Mouse (Mus musculus) embryonic facial prominence, embryonic 12.5 days (tissue): ENCODE data around the gene Cutal. TPM values are rescaled to one million over a fixed set of nuclear protein-coding genes. Genes with fewer than 3 reads are reported as not detected.

Source experiments
- ATAC-seq: fragments of 200-750 bp; cut with Nextera tagmentation; 2 replicates; pipeline ENCODE4 v1.8.0; 2017; ENCODE audit not compliant: insufficient number of reproducible peaks, insufficient read depth, low FRiP score, low TSS enrichment
- H3K27ac ChIP-seq: fragments of 300-500 bp; sonication (generic); 2 replicates; pipeline ENCODE4 v1.5.1; 2016; ENCODE audit warnings: mild to moderate bottlenecking
- H3K27me3 ChIP-seq: fragments of 300-500 bp; sonication (generic); 2 replicates; pipeline ENCODE4 v1.6.1; 2016; ENCODE audit warnings: mild to moderate bottlenecking, moderate library complexity
- H3K36me3 ChIP-seq: fragments of 300-500 bp; sonication (generic); 2 replicates; pipeline ENCODE4 v1.6.1; 2016; ENCODE audit warnings: mild to moderate bottlenecking
- H3K4me1 ChIP-seq: fragments of 300-500 bp; sonication (generic); 2 replicates; pipeline ENCODE4 v1.6.1; 2016
- H3K4me2 ChIP-seq: fragments of 300-500 bp; sonication (generic); replicated peaks from 2 replicates; pipeline ENCODE4 v1.6.1; 2016; ENCODE audit warnings: mild to moderate bottlenecking, moderate library complexity
- H3K4me3 ChIP-seq: fragments of 300-500 bp; sonication (generic); 2 replicates; pipeline ENCODE4 v1.5.1; 2016; ENCODE audit warnings: mild to moderate bottlenecking
- H3K9ac ChIP-seq: fragments of 300-500 bp; sonication (generic); 2 replicates; pipeline ENCODE4 v1.6.1; 2016; ENCODE audit warnings: mild to moderate bottlenecking, moderate library complexity
- H3K9me3 ChIP-seq: fragments of 300-500 bp; sonication (generic); 2 replicates; pipeline ENCODE4 v1.6.1; 2016; ENCODE audit warnings: mild to moderate bottlenecking, moderate library complexity
- WGBS: fragments of 180-500 bp; shearing (Covaris S2); methylation state at CpG from one replicate; pipeline ENCODE4 v1.1.7; 2016; 5-methylcytosine and 5-hydroxymethylcytosine counted together
- polyA plus RNA-seq: library from polyadenylated mRNA; unstranded; fragments of >200 nt; fragmentation: Nextera tagmentation; extraction: Ambion mirVana; gene quantifications from 2 replicates; pipeline ENCODE4 v1.2.1, GENCODE M21; 2016

The Cutal gene
- polyA plus RNA-seq, 1 experiment from 2014 or later: not detected

DNA sequence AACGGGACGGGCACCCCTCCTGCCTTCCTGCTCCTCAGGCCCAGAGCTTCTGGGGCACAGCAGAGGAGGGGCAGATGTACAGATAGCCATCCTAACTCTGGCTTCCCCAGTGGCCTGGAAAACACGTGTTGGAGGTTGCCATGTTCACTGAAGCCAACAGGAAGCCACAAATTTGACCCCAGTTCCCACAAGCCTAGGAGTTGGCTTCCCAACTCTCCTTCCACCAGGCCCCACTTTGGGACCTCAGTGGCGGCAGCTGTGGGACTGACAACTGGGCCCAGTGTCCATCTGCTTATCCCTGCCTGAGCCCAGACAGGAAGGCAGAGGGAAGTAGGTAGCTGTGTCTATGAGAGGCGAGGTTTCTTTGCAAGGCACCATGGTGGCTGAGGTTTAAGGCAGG lies 19.8 kb downstream of the Cutal start:
- Histone ChIP-seq H3K9ac (no peak overlapping the region), H3K27ac (no peak overlapping the region)

DNA sequence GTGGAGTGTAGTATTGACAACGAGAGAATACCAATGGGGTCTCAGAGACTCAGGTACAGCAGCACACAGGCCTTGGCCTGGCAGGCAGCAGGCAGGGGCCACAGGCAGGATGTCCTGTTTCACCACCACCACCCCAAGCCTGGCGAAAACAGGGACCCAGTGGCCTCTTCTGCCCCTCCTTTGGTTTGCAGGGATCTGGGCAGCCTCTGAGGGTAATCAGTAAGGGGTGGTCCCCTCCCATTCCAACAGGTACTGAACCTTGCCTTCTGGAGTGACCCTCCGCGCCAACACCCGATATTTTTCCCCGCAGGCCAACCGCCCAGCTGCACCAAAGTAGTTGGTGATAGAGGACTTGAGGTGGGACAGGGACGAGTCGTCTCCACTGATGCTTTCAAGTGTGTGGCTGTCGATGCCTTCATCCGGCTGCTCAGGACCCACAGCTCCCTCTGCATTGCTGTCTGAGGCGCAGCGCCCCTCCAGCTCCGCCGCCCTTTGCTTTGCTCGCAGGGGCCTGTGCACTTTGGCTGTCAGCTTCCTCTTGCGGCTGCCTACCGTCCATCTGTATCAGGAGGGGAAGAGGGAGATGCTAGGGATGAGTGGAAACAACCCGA lies 21.4 kb downstream of the Cutal start:
- ATAC-seq: no peak
- 78% methylated on average over 19 of the region's 19 CpGs for WGBS
- Histone ChIP-seq H3K4me2 (no peak overlapping the region), H3K4me3 (no peak overlapping the region), H3K27ac (no peak overlapping the region), H3K9ac (no peak overlapping the region), H3K36me3 (no peaks in the 10 kb centered on the region), H3K4me1 (no peaks in the 10 kb centered on the region), H3K27me3 (no peaks in the 10 kb centered on the region), H3K9me3 (no peaks in the 10 kb centered on the region)

More for the DNA sequence above, 19.8 kb downstream of the Cutal start:
- Histone ChIP-seq H3K4me2 (no peak overlapping the region), H3K9me3 (no peaks in the 10 kb centered on the region), H3K36me3 (no peaks in the 10 kb centered on the region), H3K4me3 (no peak overlapping the region), H3K27me3 (no peaks in the 10 kb centered on the region), H3K4me1 (no peaks in the 10 kb centered on the region)
- ATAC-seq: no peak
- WGBS: 71% methylated on average over 5 of the region's 5 CpGs

DNA sequence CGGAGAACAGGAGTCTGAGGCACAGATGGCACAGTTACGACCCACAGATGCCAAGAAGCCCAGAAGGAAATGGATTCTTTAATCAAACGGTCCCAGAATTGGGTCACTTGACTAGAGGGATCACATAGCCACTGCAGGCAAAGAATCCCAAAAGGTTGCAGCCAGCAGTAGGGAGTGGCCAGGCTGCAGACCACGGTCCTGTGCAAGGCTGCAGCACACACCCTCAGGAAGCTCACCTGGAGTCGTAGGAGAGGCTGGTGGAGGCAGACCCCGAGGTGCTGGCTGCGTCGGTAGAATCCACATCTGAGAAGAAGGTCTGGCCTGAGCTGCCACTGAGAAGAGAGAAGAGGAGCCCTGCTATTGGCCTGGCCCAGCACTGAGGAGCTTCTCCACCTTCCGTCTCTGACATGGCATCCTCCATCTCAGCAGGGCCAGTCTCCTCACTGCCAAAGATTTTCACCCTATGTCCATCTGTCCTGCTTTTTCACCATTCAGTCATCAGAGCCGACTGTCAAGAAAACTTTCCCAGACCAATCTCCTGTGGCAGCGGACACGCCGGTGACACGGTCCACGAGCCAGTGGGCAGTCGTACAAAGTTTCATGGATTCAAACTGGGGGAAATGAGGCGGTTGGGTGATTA lies 22.7 kb downstream of the Cutal start:
- ATAC-seq: no peak
- no peak overlapping the region for H3K9ac ChIP-seq
- no peaks in the 10 kb centered on the region for H3K9me3 ChIP-seq
- H3K4me2 ChIP-seq: no peak overlapping the region
- no peaks in the 10 kb centered on the region for H3K4me1 ChIP-seq
- no peaks in the 10 kb centered on the region for H3K27me3 ChIP-seq
- no peak overlapping the region for H3K27ac ChIP-seq
- no peak overlapping the region for H3K4me3 ChIP-seq
- 83% methylated on average over 17 of the region's 17 CpGs for whole genome bisulfite sequencing
- H3K36me3 ChIP-seq: no peaks in the 10 kb centered on the region

DNA sequence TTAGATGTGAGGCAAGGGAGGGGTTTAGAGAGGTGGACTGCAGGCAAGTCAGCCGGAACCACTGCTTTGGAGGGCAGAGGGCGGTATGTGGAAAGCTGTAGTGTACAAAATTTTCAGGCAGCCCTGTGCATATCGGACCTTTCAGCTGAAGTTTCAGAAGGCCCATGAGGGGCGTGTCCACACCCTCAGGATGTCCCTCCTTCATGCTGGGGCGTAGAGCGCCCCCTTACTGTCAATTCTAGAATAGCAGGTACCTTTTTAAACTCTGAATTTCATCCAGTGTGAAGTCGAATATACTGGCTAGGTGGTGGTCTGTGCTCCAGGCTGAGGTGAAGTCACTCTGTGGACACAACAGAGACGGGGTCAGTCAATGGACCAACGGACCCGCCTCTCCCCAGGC lies 23.6 kb downstream of the Cutal start:
- no peak overlapping the region for H3K9ac ChIP-seq
- 20% methylated on average over 10 of the region's 10 CpGs for WGBS
- ATAC-seq: no peak

DNA sequence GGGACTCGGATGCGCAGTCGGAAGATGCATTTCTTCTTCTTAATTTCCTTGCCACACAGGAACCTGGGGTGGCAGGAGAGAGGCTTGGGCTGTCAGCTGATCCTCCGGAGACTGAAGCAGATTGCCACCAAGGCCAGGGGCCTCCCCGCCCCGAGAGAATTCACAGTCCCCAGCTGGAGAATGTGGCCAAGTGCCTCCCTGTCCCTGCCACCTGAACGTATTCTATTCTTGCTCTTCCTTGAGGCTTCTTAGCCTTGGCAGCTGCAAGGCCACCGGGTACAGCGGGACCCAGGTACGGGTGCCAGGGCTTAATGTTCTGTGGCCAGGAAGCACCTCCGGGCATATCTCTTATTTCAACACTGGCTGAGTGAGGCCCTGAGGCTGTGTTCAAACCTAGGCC lies 25.5 kb downstream of the Cutal start:
- Histone ChIP-seq H3K36me3 (no peaks in the 10 kb centered on the region), H3K4me3 (no peak overlapping the region), H3K9ac (no peak overlapping the region), H3K4me1 (0 out of 2 replicates have a peak, but pooled peaks cover 4% of the 10 kb centered on the region), H3K27me3 (no peaks in the 10 kb centered on the region), H3K27ac (no peak overlapping the region), H3K4me2 (no peak overlapping the region), H3K9me3 (no peaks in the 10 kb centered on the region)
- ATAC-seq: no peak
- WGBS: 80% methylated on average over 11 of the region's 11 CpGs

More for the DNA sequence above, 23.6 kb downstream of the Cutal start:
- no peaks in the 10 kb centered on the region for H3K9me3 ChIP-seq
- H3K27ac ChIP-seq: no peak overlapping the region
- no peaks in the 10 kb centered on the region for H3K27me3 ChIP-seq
- no peaks in the 10 kb centered on the region for H3K4me1 ChIP-seq
- H3K36me3 ChIP-seq: no peaks in the 10 kb centered on the region
- no peak overlapping the region for H3K4me2 ChIP-seq
- H3K4me3 ChIP-seq: no peak overlapping the region

DNA sequence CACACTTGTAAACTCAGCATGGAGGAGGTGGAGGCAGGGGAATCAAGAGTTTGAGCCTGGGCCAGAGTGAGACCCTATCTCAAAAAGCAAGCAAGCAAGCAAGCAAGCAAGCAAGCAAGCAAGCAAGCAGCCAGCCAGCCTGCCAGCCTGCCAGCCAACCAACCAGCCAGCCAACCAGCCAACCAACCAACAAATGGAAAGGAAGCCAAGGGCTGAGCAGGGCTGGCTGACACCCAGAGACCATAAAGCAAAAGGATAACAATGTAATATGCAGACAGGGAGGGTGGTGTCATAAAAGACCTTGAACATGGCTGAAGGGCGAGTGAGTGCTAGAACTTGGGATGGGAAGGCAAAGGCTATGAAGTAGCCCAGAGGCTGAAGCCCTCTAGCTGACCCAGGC lies 26.2 kb downstream of the Cutal start:
- H3K4me2 ChIP-seq: no peak overlapping the region
- H3K27ac ChIP-seq: no peak overlapping the region
- no peak overlapping the region for H3K9ac ChIP-seq
- no peak for ATAC-seq
- no peaks in the 10 kb centered on the region for H3K36me3 ChIP-seq
- H3K9me3 ChIP-seq: no peaks in the 10 kb centered on the region
- H3K27me3 ChIP-seq: no peaks in the 10 kb centered on the region
- WGBS: 79% methylated on average over 1 of the region's 1 CpGs
- H3K4me1 ChIP-seq: 0 out of 2 replicates have a peak, but pooled peaks cover 4% of the 10 kb centered on the region
- no peak overlapping the region for H3K4me3 ChIP-seq

DNA sequence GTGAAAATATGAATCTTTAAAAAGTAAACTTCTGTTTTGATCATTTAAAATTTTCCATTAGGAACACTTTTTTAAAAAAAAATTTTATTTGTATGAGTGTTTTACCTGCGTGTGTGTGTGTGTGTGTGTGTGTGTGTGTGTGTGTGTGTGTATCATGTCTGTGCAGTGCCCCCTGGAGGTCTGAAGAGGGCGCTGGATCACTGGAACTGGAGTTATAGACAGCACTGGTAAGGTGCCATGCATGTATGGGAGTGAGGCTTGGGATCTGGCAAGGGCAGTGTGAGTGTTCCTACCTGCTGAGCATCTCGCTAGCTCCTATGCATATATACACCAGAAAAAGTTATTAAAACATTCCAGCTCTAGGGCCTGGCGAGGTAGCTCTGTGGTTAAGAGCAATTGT lies 27.5 kb downstream of the Cutal start:
- H3K27me3 ChIP-seq: no peaks in the 10 kb centered on the region
- H3K4me1 ChIP-seq: 0 out of 2 replicates have a peak, but pooled peaks cover 4% of the 10 kb centered on the region
- no peak overlapping the region for H3K27ac ChIP-seq
- ATAC-seq: no peak
- H3K4me3 ChIP-seq: no peak overlapping the region
- H3K4me2 ChIP-seq: no peak overlapping the region
- H3K36me3 ChIP-seq: no peaks in the 10 kb centered on the region
- no peak overlapping the region for H3K9ac ChIP-seq
- WGBS: 79% methylated on average over 4 of the region's 4 CpGs
- no peaks in the 10 kb centered on the region for H3K9me3 ChIP-seq

DNA sequence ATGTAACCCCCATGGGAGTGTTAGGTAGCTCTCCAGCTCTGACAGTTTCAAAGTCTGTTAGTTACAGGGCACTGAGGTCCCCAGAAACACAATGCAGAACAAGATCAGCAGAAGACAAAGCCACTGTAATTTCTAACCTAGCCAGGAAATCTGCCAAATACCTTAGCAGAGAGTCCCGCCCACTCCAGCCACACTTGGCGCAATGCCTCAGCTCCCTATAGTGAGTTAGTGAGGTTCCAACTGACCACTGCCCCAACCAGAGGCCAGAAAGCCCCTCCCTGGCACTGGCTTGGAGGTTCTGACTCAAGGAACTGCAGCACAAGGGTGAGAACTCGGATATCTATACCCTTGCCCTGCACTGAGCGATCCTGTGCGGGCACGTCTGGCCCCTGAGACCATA lies 28.5 kb downstream of the Cutal start:
- no peak for ATAC-seq

DNA sequence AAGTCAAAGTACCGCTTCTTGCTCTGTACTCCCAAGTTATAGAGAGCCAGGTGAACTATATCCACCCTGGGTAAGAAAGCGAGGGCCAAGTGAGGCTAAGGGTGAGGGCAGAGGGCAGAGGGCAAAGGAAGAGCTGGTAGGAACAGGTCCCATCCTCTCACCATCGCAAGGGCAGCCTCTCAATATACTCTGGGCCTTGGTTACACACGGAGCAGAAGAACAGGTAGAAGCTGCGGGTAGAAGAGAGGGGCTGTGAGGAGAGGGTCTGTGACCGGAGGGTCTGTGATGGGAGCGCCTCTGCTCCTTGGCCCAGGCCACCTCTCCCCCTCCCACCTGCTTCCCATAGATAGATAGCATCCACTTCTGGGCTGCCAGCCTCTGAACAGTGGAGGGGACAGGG lies 29.0 kb downstream of the Cutal start:
- no peak overlapping the region for H3K4me2 ChIP-seq
- H3K36me3 ChIP-seq: no peaks in the 10 kb centered on the region
- ATAC-seq: no peak
- 0 out of 2 replicates have a peak, but pooled peaks cover 4% of the 10 kb centered on the region for H3K4me1 ChIP-seq
- H3K4me3 ChIP-seq: no peak overlapping the region
- WGBS: 86% methylated on average over 7 of the region's 7 CpGs
- no peak overlapping the region for H3K27ac ChIP-seq
- H3K27me3 ChIP-seq: 0 out of 2 replicates have a peak, but pooled peaks cover 6% of the 10 kb centered on the region
- no peaks in the 10 kb centered on the region for H3K9me3 ChIP-seq
- no peak overlapping the region for H3K9ac ChIP-seq

More for the DNA sequence above, 28.5 kb downstream of the Cutal start:
- WGBS: 84% methylated on average over 6 of the region's 6 CpGs
- Histone ChIP-seq H3K9me3 (no peaks in the 10 kb centered on the region), H3K4me2 (no peak overlapping the region), H3K9ac (0 out of 2 replicates have a peak overlapping the region, but pooled peaks have one; percentile 19), H3K4me3 (no peak overlapping the region), H3K4me1 (0 out of 2 replicates have a peak, but pooled peaks cover 4% of the 10 kb centered on the region), H3K27me3 (0 out of 2 replicates have a peak, but pooled peaks cover 6% of the 10 kb centered on the region), H3K27ac (no peak overlapping the region), H3K36me3 (no peaks in the 10 kb centered on the region)

DNA sequence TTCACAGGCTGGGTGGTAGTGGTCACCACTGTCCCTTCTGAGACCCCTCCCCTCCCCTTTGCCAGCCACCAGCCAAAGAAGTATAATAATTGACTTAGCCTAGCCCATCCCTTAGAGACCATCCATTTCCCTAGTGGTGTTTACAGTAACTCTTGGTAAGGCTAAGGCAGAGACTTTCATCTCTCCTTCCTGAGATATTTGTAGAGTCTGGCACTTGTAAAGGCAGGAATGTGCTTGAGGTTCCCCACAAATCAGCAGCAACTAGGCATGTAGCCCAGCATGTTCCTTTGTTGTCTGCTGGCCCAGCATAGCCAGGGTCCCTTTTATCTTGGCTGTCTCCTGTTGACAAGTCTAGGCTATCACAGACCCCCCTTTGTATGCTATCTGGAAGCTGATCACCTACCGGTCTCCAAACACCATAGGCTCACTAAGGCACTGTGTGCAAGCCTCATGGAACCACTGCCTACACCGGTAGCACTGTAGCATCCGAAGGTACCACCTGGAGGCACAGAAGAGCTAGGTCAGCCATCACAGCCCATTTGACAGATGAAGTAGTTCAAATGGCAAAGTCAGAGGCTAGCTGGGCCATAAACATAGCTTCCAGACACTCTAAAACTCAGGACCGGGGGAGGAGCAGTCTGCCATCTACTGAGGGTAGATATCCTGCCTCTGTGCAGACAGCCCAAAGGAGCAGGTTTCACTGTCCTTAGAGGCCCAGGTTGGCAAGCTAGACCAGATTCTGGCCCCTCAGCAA lies 29.6 kb downstream of the Cutal start:
- Histone ChIP-seq H3K4me3 (no peak overlapping the region), H3K27ac (no peak overlapping the region)

DNA sequence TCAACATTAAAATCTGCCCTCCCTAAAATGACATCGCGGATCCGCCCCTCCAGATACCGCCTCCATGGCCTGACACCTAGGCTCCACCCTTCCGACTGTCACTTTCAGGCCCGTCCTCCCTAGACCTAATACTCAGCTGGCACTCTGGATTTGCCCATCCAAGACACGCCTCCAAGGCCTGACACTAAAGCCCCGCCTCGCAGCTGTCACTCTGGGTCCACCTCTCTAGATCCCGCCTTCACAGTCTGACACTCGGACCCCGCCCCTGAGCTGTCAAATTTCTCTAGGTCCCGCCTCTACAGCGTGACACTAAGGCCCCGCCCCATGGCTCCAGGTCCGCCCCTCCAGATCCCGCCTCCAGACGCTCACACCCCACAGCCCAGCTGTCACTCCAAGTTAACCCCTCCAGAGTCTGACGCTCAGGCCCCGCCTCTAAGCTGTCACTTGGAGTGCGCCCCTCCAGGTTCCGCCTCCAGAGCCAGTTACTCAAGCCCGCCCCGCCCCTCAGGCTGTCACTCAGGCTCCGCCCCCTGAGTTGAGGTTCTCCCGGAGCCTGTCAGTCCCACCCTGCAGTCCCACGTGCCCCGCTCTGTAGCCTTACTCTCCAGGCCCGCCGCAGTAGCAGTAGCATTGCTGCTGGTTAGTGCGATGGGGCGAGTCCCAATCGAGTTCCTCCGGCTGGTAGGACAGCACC lies 30.8 kb downstream of the Cutal start:
- ATAC-seq: peak; percentile 93
- H3K9me3 ChIP-seq: no peaks in the 10 kb centered on the region
- H3K27ac ChIP-seq: no peak overlapping the region
- WGBS: 1% methylated on average over 34 of the region's 34 CpGs
- H3K4me1 ChIP-seq: 0 out of 2 replicates have a peak, but pooled peaks cover 4% of the 10 kb centered on the region
- peak overlapping the region; percentile 26 for H3K4me3 ChIP-seq
- peaks cover 9% of the 10 kb centered on the region; the same call in 1 of the 2 replicates for H3K27me3 ChIP-seq
- no peaks in the 10 kb centered on the region for H3K36me3 ChIP-seq
- H3K4me2 ChIP-seq: peak overlapping the region; percentile 55
- H3K9ac ChIP-seq: 0 out of 2 replicates have a peak overlapping the region, but pooled peaks have one; percentile 24

More for the DNA sequence above, 29.6 kb downstream of the Cutal start:
- Histone ChIP-seq H3K27me3 (0 out of 2 replicates have a peak, but pooled peaks cover 6% of the 10 kb centered on the region), H3K9ac (no peak overlapping the region), H3K4me1 (0 out of 2 replicates have a peak, but pooled peaks cover 4% of the 10 kb centered on the region), H3K4me2 (no peak overlapping the region; the same call in 1 of the 2 replicates), H3K36me3 (no peaks in the 10 kb centered on the region), H3K9me3 (no peaks in the 10 kb centered on the region)
- WGBS: 88% methylated on average over 4 of the region's 4 CpGs
- no peak for ATAC-seq
